Mouse (Mus musculus) activated CD4-positive, CD25-positive, alpha-beta regulatory T cell, adult 4 months (primary cell): ENCODE results near the gene Impdh2. TPM values are rescaled to one million over a fixed set of nuclear protein-coding genes. Genes with fewer than 3 reads are reported as not detected.
"Not testable (repeated sequence)": the region's sequence is repeated elsewhere in the genome, so short reads cannot be mapped to it uniquely, and the experiment has no call there.

Source experiments
- ATAC-seq: one replicate; pipeline ENCODE4 v1.8.0; 2017
- polyA plus RNA-seq, 2 experiments: library from polyadenylated mRNA; unstranded; fragments of 100-300 nt; shearing (Covaris generic); gene quantifications; one replicate each; pipeline ENCODE4 v1.2.1; 2017

Impdh2 gene
- polyA plus RNA-seq, 2 experiments from 2014 or later, result 126 to 172 TPM

- no peak for ATAC-seq
Measured at GRCm38 (mm10) chr9:108570207-108570896, 10.3 kb downstream of the Impdh2 start.

- ATAC-seq, result no peak
Measured at GRCm38 (mm10) chr9:108571401-108571973, 11.4 kb downstream of the Impdh2 start.

- ATAC-seq, result no peak
Measured at GRCm38 (mm10) chr9:108572321-108572720, 12.2 kb downstream of the Impdh2 start.

GRCm38 (mm10) chr9:108573774-108574690, 13.9 kb downstream of the Impdh2 start:
- ATAC-seq, result no peak

GRCm38 (mm10) chr9:108574921-108575320, 14.8 kb downstream of the Impdh2 start:
- ATAC-seq, result no peak

GRCm38 (mm10) chr9:108575321-108576297, 15.5 kb downstream of the Impdh2 start:
- ATAC-seq, result no peak

GRCm38 (mm10) chr9:108577025-108577424, 16.9 kb downstream of the Impdh2 start:
- no peak for ATAC-seq

- ATAC-seq, result no peak
Measured at GRCm38 (mm10) chr9:108577934-108578544, 18.0 kb downstream of the Impdh2 start.

GRCm38 (mm10) chr9:108578545-108579343, 18.7 kb downstream of the Impdh2 start, which contains the start of gene Wdr6:
Wdr6 (minus strand) TSS chr9:108578739.
- ATAC-seq, result peak; percentile 98

- no peak for ATAC-seq
Measured at GRCm38 (mm10) chr9:108579344-108579690, 19.2 kb downstream of the Impdh2 start.

GRCm38 (mm10) chr9:108587571-108588180, 27.6 kb downstream of the Impdh2 start:
- no peak for ATAC-seq

GRCm38 (mm10) chr9:108589229-108589628, 29.1 kb downstream of the Impdh2 start:
- no peak for ATAC-seq

- ATAC-seq, result no peak
Measured at GRCm38 (mm10) chr9:108591462-108591861, 31.4 kb downstream of the Impdh2 start.

- no peak for ATAC-seq
Measured at GRCm38 (mm10) chr9:108594354-108594753, 34.3 kb downstream of the Impdh2 start.

GRCm38 (mm10) chr9:108596998-108597764, 37.1 kb downstream of the Impdh2 start, which contains the start of gene P4htm:
P4htm (minus strand) TSS chr9:108597667.
- ATAC-seq, result peak; percentile 68

GRCm38 (mm10) chr9:108599021-108599566, 39.0 kb downstream of the Impdh2 start:
- no peak for ATAC-seq

- no peak for ATAC-seq
Measured at GRCm38 (mm10) chr9:108600011-108600410, 39.9 kb downstream of the Impdh2 start.

- no peak for ATAC-seq
Measured at GRCm38 (mm10) chr9:108601986-108602385, 41.9 kb downstream of the Impdh2 start.

GRCm38 (mm10) chr9:108607929-108608328, 47.8 kb downstream of the Impdh2 start:
- not testable (repeated sequence) for ATAC-seq
